Mouse (Mus musculus) embryonic facial prominence, embryonic 10.5 days (tissue): ENCODE measurements around the gene Eif3b. TPM values are rescaled to one million over a fixed set of nuclear protein-coding genes. Genes with fewer than 3 reads are reported as not detected.
"Not testable (repeated sequence)": the region's sequence is repeated elsewhere in the genome, so short reads cannot be mapped to it uniquely, and the experiment has no call there.

Experiments used
- DNase-seq: peaks from one replicate; pipeline ENCODE4 v3.0.0-alpha.2; 2017; ENCODE audit warnings: low spot score
- H3K27ac ChIP-seq: fragments of 300-500 bp; sonication (generic); replicated peaks from 2 replicates; pipeline ENCODE4 v1.5.1; 2016; ENCODE audit warnings: mild to moderate bottlenecking
- H3K27me3 ChIP-seq: fragments of 300-500 bp; sonication (generic); replicated peaks from 2 replicates; pipeline ENCODE4 v1.6.1; 2016; ENCODE audit warnings: low read depth, mild to moderate bottlenecking; ENCODE audit not compliant: poor library complexity, severe bottlenecking
- H3K36me3 ChIP-seq: fragments of 300-500 bp; sonication (generic); replicated peaks from 2 replicates; pipeline ENCODE4 v1.6.1; 2016; ENCODE audit warnings: mild to moderate bottlenecking, moderate library complexity
- H3K4me1 ChIP-seq: fragments of 300-500 bp; sonication (generic); 2 replicates; pipeline ENCODE4 v1.6.1; 2016
- H3K4me3 ChIP-seq: fragments of 300-500 bp; sonication (generic); 2 replicates; pipeline ENCODE4 v1.5.1; 2016; ENCODE audit warnings: mild to moderate bottlenecking, moderate library complexity
- H3K9me3 ChIP-seq: fragments of 300-500 bp; sonication (generic); 2 replicates; pipeline ENCODE4 v1.6.1; 2016; ENCODE audit warnings: mild to moderate bottlenecking
- WGBS: fragments of 180-500 bp; shearing (Covaris S2); methylation state at CpG from one replicate; pipeline ENCODE4 v1.1.7; 2016; 5-methylcytosine and 5-hydroxymethylcytosine counted together
- polyA plus RNA-seq: library from polyadenylated mRNA; unstranded; fragments of >200 nt; fragmentation: Nextera tagmentation; extraction: Ambion mirVana; gene quantifications from 2 replicates; pipeline ENCODE4 v1.2.1, GENCODE M21; 2016

Eif3b gene
- polyA plus RNA-seq, 1 experiment from 2014 or later = 167 TPM

- no peak overlapping the region for H3K27ac ChIP-seq
- no peaks in the 10 kb centered on the region for H3K27me3 ChIP-seq
These were observed 10.3 kb upstream of the Eif3b start for GRCm38 (mm10) chr5:140408801-140409200.

GRCm38 (mm10) chr5:140411339-140411738 is 7.8 kb upstream of the Eif3b start:
- Histone ChIP-seq H3K4me3 (no peak overlapping the region), H3K36me3 (no peaks in the 10 kb centered on the region), H3K9me3 (no peaks in the 10 kb centered on the region), H3K27ac (no peak overlapping the region), H3K4me1 (peaks cover 5% of the 10 kb centered on the region), H3K27me3 (no peaks in the 10 kb centered on the region)
- DNase-seq = peak; percentile 66
- WGBS = 46% methylated on average over 8 of the region's 8 CpGs

More at GRCm38 (mm10) chr5:140408801-140409200, 10.3 kb upstream of the Eif3b start:
- DNase-seq = no peak
- Histone ChIP-seq H3K4me1 (peaks cover 5% of the 10 kb centered on the region), H3K36me3 (no peaks in the 10 kb centered on the region), H3K4me3 (no peak overlapping the region), H3K9me3 (no peaks in the 10 kb centered on the region)

DNA sequence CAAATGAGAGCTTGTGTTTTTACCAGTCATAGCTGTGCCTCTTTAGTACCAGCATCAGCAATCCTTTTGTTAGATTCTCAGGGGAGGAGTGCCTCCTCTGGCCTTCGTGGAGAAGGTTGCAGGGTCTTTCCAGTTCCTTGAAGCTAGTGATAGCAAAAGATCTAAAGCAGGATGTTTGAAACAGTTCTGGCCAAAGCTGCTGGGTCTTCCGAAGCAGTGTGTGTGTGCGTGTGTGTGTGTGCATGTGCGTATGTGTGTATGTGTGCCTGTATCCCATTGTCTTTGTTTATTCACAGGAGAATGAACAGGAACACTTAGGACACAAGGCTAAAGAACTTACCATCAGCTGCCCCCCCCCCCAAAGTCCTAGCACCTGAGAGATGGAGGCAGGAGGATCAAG is 4.5 kb upstream of the Eif3b start:
- Histone ChIP-seq H3K27ac (no peak overlapping the region), H3K36me3 (no peaks in the 10 kb centered on the region), H3K9me3 (no peaks in the 10 kb centered on the region), H3K4me3 (no peak overlapping the region), H3K4me1 (no peaks in the 10 kb centered on the region; the same call in 1 of the 2 replicates), H3K27me3 (no peaks in the 10 kb centered on the region)
- 71% methylated on average over 4 of the region's 4 CpGs for WGBS
- no peak for DNase-seq

DNA sequence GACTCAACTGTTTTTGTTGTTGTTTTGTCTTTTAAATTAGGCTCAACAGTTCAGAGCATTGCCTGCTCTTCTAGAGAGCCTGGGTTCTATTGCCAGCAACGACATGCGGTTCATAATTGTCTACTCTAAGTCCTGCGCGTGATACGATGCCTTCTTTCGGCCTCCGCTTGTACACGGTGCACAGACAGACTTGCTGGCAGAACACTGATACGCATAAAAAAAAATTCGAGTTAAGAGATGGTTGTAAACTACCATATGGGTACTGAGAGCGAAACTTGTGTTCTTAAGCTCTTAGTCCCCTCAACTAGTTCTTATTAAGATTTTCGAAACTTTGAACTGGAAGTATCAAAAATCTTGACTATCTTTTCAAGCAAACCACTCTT is 1.0 kb upstream of the Eif3b start:
- Histone ChIP-seq H3K9me3 (no peaks in the 10 kb centered on the region), H3K27me3 (no peaks in the 10 kb centered on the region), H3K36me3 (peaks cover 21% of the 10 kb centered on the region), H3K4me3 (peak overlapping the region; percentile 97), H3K4me1 (peaks cover 19% of the 10 kb centered on the region), H3K27ac (peak overlapping the region; percentile 99)
- DNase-seq = no peak
- 2% methylated on average over 12 of the region's 12 CpGs for WGBS

- Histone ChIP-seq H3K27ac (peak overlapping the region; percentile 99), H3K4me3 (peak overlapping the region; percentile 97), H3K27me3 (no peaks in the 10 kb centered on the region), H3K9me3 (no peaks in the 10 kb centered on the region), H3K36me3 (peaks cover 35% of the 10 kb centered on the region), H3K4me1 (peaks cover 19% of the 10 kb centered on the region)
- WGBS = under 1% methylated on average over 62 of the region's 62 CpGs
- no peak for DNase-seq
These were observed 433 bp downstream of the Eif3b start for GRCm38 (mm10) chr5:140419442-140420080.

DNA sequence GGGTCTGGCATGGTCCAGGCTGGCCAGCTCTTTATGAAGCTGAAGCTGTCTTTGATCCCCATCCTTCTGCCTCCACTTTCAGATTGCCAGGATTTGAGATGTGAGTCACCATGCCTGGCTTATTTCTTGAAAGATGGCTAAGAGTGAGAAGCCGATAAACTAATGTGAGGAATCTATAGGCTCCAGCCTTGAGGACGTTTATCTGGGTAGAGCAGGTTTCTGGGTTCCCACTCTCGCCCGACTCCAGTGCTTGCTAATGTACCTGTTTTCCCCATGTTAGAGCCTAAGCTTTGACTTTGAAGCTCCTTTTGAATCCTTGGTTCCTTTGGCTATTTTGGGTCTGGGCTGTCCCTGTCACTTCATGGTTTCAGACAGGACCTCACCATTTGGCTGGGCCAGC is 1.5 kb downstream of the Eif3b start:
- H3K27me3 ChIP-seq = no peaks in the 10 kb centered on the region
- no peak for DNase-seq
- peaks cover 46% of the 10 kb centered on the region for H3K36me3 ChIP-seq
- no peak overlapping the region; the same call in 1 of the 2 replicates for H3K27ac ChIP-seq
- H3K4me1 ChIP-seq = peaks cover 19% of the 10 kb centered on the region
- WGBS = 76% methylated on average over 4 of the region's 4 CpGs
- no peaks in the 10 kb centered on the region for H3K9me3 ChIP-seq
- peak overlapping the region; percentile 97 for H3K4me3 ChIP-seq

DNA sequence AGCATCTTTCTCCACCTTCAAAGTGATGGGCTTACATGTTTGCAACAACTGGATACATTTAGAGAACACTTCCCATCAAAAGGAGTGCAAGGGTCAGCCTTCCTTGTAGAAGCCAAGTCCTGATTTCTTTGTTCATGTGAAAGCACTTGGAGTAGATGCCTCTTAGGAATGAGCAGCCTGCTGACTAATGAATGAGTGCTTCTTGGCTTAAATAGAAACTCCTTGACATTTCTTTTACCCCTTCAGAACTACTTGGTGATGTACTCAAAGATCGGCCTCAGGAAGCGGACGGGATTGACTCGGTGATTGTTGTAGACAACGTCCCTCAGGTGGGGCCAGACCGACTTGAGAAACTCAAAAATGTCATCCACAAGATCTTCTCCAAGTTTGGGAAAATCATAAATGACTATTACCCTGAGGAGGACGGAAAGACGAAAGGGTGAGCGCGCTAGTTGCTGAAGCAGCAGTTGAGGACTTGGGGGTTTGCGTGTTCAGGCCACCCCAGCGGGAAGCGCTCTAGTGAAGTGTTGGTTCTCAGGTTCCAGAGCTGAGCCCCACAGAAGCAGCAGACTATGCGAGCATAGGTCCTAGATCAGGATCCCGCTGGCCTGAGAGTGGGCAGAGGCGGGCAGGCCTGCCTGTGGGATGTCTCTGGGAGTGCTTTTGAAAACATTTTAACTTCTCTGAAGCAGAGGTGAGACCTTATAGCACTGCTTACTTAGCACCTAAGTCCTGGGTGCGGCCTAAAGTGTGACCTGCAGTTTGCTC is 6.1 kb downstream of the Eif3b start:
- no peak for DNase-seq
- H3K4me1 ChIP-seq = peaks cover 16% of the 10 kb centered on the region
- 94% methylated on average over 17 of the region's 17 CpGs for WGBS
- H3K9me3 ChIP-seq = no peaks in the 10 kb centered on the region
- H3K36me3 ChIP-seq = peaks cover 92% of the 10 kb centered on the region
- no peak overlapping the region for H3K4me3 ChIP-seq
- no peaks in the 10 kb centered on the region for H3K27me3 ChIP-seq
- no peak overlapping the region for H3K27ac ChIP-seq

GRCm38 (mm10) chr5:140439117-140439516 is 20.0 kb downstream of the Eif3b start:
- H3K27ac ChIP-seq, H3K4me3 ChIP-seq, H3K27me3 ChIP-seq, DNase-seq, H3K4me1 ChIP-seq, H3K9me3 ChIP-seq: not testable (repeated sequence)
- peaks cover 96% of the 10 kb centered on the region for H3K36me3 ChIP-seq
- 94% methylated on average over 5 of the region's 6 CpGs for WGBS

GRCm38 (mm10) chr5:140441406-140441805 is 22.3 kb downstream of the Eif3b start:
- H3K36me3 ChIP-seq = peaks cover 96% of the 10 kb centered on the region

GRCm38 (mm10) chr5:140444012-140444411 is 24.9 kb downstream of the Eif3b start:
- peaks cover 79% of the 10 kb centered on the region for H3K36me3 ChIP-seq
- DNase-seq = no peak
- 90% methylated on average over 4 of the region's 4 CpGs for WGBS

More at GRCm38 (mm10) chr5:140441406-140441805, 22.3 kb downstream of the Eif3b start:
- Histone ChIP-seq H3K9me3 (no peaks in the 10 kb centered on the region), H3K4me1 (no peaks in the 10 kb centered on the region), H3K27me3 (no peaks in the 10 kb centered on the region), H3K4me3 (no peak overlapping the region), H3K27ac (no peak overlapping the region)
- no peak for DNase-seq
- WGBS = 91% methylated on average over 3 of the region's 3 CpGs

DNA sequence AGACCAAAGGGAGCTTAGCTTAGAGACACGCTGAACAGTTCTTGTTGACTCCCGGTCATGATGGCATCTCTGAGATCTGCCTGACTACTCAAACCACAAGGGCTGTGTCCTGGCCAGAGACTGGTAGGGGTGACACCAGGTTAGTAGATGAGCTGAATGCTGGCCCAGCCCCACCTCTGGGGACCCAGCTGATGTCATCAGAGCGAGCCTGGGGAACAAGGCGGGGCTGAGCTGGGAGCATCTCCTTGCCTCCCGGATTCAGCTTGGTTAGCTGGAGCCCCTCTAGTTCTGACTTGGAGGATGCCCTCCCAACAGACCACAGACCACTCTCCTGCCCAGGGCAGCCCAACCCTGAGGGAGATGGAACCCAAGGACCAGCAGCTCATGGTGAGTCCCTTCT is 26.2 kb downstream of the Eif3b start, which contains the start of gene Gm4869:
Gene Gm4869 (plus strand): TSS at position 301 of the 400 bp plus-strand sequence.
- WGBS = 89% methylated on average over 5 of the region's 5 CpGs
- peaks cover 66% of the 10 kb centered on the region for H3K36me3 ChIP-seq
- H3K9me3 ChIP-seq = no peaks in the 10 kb centered on the region
- no peaks in the 10 kb centered on the region for H3K4me1 ChIP-seq
- no peak within 1 kb of the TSS for H3K4me3 ChIP-seq
- no peaks in the 10 kb centered on the region for H3K27me3 ChIP-seq
- no peak for DNase-seq
- no peak within 1 kb of the TSS for H3K27ac ChIP-seq

More at GRCm38 (mm10) chr5:140444012-140444411, 24.9 kb downstream of the Eif3b start:
- Histone ChIP-seq H3K27ac (no peak overlapping the region), H3K9me3 (no peaks in the 10 kb centered on the region), H3K4me3 (no peak overlapping the region), H3K4me1 (no peaks in the 10 kb centered on the region), H3K27me3 (no peaks in the 10 kb centered on the region)

DNA sequence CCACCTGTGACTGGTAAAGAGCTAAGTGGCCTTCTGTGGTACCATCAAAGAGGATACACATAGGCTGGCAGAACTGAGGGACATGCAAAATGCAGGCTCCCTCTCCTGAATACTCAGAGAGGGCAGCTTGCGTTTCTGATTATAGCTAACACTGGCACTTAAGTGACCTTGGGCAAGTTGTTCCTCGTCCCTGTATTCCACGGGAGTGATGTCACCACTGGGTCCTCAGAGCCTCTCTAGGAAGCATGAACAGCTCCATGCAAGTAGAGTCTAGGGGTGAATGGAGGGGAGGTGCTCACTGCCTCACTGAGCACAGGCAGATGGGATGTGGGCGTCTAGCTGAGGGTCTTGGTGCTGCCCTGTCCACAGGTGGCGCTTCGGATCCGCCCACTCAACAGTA is 26.9 kb downstream of the Eif3b start:
- Histone ChIP-seq H3K4me1 (no peaks in the 10 kb centered on the region), H3K9me3 (no peaks in the 10 kb centered on the region), H3K4me3 (no peak overlapping the region), H3K27me3 (no peaks in the 10 kb centered on the region), H3K27ac (no peak overlapping the region), H3K36me3 (peaks cover 59% of the 10 kb centered on the region)
- DNase-seq = no peak
- 79% methylated on average over 7 of the region's 7 CpGs for WGBS

- DNase-seq = no peak
- H3K4me1 ChIP-seq = no peaks in the 10 kb centered on the region
- H3K27me3 ChIP-seq = no peaks in the 10 kb centered on the region
- no peak overlapping the region for H3K4me3 ChIP-seq
- H3K9me3 ChIP-seq = no peaks in the 10 kb centered on the region
- H3K27ac ChIP-seq = no peak overlapping the region
- H3K36me3 ChIP-seq = no peaks in the 10 kb centered on the region
These were observed 35.4 kb downstream of the Eif3b start for GRCm38 (mm10) chr5:140454488-140454887.
